Mouse (Mus musculus) mesoderm, embryonic 11.5 days (tissue): Measurements from ENCODE around the gene Gm20388.
"Not testable (repeated sequence)": the region's sequence is repeated elsewhere in the genome, so short reads cannot be mapped to it uniquely, and the experiment has no call there.

Experiments
- DNase-seq: peaks from one replicate; pipeline ENCODE4 v3.0.0-alpha.2; 2012; ENCODE audit warnings: low read depth, low spot score

The Gm20388 gene

DNA sequence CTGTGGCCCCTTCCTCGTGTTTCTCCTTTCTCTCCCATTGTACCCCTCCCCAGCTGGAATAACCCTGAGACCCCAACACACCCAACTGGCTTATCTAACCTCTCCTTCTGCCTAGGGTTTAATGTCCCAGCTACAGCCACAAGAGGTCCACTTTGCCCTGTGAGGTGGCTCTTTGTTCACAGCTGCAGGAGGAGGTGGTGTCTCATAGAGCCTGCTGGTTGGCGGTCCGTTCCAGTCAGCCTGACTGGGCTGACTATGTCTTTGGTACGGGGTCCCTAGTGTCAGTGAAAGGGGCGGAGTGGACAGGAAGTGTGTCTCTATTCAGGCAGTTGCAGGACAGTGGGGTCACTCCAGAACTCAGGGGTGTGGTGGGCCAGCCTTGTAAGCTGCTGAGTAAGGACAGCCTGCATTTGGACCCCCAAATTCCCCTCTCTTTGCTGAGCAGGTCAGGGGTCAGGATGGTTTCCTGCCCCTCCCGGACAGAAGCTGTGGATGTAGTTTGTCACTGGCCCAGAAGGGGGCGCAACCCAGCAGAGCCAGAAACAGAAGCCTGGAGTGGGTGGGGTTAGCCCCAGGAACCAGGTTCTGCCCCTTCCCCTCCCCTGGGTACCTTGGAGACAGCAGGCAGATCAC lies 453.6 kb downstream of the Gm20388 start:
- DNase-seq: no peak

DNA sequence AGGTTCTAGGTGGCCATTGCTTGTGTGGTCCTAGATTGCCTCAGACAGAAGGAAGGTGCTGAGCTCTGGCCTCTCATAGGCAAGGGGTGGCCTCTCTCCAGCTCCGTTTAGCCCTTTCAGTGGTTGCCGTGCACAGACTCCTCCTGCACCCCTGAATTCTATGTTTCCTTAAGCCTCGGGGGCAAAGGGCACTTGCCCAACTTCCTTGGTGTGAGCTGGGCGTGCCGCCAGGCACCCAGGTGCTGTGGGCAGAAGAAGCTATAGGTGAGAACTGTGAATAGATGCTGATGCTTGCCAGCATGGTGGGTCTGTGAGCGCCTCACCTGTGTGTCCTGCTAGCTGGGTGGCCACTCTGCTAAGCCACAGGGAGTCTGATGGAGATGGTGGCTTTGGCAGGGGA lies 456.2 kb downstream of the Gm20388 start:
- DNase-seq: no peak

DNA sequence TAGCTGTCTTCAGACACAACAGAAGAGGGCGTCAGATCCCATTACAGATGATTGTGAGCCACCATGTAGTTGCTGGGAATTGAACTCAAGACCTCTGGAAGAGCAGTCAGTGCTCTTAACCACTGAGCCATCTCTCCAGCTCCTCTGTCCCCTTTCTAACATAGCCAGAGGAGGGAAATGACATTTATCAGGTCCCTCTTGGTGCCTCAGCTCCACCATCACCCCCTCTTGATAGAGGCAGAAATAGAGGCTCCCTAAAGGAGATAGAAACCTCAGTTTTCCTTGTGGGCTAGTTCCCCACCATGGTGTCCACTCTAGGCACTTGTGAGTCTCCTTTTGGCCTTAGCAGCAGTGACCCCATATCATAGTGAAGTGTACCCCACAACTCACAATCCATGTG lies 457.6 kb downstream of the Gm20388 start:
- not testable (repeated sequence) for DNase-seq

DNA sequence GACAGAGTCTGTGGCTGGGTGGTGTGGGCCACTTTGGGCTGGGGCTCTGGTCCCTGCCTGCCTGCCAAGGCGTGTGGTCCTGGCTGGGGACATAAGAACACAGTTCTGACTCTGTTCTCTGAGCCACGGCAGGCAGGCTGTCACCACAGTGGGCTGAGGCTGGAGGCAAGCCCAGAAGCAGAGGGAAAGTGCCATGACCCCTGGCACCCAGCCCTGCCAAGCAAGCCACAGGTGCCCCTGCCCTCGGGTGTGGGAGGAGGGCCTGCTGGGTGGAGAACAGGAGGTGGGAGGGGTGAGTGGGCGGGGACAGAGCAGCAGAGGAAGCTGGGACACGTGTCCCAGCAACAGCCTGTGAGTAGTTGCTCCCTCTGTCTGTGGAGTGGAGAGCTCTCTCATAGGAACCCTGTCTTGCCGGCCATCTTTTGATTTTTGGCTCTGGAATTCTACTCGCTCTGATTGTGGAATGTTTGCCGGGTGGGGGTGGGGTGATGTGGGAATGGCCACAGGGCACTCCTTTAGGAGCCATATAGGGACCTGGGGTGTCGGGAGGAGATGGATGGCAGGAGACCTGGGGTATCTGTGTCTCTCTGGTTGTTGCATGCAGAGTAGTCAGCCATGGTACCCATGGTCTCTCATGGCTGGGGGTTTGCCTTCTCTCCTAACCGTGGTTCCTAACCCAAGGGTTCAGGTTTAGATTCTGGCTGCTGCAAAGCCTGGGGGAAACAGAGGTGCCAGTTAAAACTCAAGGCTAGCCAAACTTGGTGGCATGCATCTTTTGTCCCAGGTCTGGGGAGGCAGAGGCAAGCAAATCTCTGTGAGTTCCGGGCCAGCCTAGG lies 458.4 kb downstream of the Gm20388 start:
- peak; percentile 76 for DNase-seq

DNA sequence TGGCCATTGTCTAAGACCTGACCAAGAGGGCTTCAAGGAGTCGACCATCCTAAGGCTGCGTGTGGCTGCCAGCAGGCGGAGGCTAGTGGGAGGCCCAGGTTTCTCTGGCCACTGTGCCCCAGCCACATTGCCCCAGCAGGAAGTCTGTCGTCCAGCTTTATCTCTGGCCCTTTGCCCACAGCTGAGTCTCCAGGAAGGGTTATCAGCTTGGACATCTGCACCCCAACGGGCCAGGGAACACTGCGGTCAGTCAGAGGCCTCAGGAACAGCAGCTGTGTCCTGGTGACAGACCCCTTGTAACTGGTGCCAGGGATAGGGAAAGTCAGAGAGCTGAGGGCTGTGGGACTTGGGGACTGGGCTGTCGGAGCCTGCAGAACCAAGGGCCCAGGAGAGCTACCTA lies 459.3 kb downstream of the Gm20388 start:
- DNase-seq: no peak

DNA sequence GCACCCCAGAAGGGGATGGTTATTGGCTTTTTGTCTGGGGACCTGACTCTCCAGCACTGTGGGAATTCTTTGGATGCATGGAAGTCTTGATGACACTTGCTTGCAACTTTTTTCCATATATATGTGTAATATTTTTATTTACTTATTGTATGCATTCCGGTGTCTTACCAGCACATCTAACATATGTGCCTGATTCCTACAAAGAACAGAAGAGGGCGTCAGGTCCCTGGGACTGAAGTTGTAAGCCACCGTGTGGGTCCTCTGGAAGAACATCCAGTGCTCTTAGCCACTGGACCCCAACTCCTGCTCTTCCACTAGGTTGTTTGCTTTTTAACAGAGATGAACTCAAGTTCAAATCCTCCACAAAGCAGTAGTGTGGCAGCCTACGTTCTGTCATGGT lies 459.8 kb downstream of the Gm20388 start:
- no peak for DNase-seq

DNA sequence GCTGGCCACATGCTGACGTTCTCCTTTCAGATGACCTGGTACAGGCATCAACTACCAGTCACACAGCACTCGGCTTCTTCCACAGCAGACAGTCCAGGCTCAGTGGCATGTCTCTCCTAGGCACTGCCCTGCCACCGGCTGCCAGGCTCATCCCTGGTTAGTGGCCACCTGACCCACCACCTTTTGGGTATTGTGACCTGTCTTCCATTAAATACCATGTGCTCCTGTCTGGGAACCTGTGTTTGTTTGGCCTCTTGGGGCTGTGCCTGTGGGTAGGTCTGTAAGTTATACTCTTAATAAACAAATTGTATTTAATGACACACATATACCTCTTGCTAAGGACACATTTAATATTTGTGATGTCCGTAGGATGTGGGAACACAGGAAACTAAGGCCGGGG lies 460.5 kb downstream of the Gm20388 start:
- DNase-seq: no peak

DNA sequence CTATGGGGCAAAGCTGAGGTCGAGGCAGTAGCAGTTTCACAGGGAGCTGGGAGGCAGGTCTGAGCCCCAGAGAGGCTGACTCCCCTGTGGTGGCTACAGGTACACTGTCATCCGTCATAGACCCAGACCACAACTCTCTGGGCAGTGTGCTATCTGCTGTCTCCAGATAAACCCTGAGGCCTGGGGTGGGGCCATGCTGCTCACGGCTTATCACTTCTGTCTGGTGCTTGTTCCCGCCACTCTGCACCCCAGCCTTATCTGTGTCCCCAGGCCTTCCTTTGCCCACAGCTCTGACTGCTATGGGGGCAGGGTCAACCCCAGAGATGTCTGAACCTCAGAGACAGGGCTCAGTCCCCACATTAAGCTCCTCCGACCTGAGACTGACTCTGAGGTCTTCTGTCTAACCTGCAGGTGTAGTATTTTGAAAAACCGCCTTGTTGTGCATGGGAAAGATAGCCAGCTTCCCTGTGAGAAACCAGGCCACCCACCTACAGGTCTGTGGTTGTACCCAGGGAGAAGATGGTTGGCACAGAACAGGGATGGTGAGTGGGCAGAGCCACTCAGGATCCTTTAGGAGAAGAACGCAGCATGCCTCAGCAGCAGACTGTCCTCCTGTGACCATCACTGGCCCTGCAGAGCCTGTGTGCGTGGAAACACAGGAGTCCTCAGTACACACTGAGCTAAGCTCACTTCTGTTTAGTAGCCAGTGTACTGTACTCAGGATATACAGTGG lies 461.2 kb downstream of the Gm20388 start:
- no peak for DNase-seq

DNA sequence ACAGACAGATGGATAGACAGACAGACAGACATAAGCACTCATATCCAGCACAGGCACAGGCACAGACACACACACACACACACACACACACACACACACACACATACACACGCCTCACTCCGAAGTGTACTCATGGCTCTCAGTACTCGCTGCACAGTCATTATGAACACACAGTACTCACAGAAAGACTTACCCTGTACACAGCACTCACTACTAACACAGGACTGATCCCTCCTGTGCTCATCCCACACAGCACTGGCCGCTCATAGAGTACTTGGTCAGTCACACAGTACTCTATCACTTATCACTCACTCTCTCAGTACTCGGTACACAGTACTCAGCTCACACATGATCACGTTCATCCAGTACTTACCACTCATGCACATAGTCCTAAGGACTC lies 462.0 kb downstream of the Gm20388 start:
- no peak for DNase-seq

DNA sequence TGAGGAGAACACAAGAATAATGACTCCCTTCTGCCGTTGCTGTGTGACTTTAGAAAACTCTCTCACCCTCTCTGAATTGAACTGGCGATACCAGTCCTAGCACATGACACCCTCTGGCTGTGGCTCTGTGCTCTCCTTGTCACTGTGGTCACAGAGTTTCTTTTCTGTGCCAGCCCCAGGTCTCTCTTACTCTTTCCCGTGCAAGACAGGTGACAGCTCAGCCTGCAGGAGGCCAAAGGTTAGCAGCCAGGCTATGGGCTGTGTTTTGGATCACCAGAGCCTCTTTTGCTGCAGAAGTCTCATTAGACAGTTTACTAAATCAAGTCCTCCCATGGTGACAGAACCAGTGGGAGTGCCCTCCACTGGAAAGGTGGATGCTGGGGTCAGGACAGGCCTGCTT lies 463.0 kb downstream of the Gm20388 start:
- no peak for DNase-seq

DNA sequence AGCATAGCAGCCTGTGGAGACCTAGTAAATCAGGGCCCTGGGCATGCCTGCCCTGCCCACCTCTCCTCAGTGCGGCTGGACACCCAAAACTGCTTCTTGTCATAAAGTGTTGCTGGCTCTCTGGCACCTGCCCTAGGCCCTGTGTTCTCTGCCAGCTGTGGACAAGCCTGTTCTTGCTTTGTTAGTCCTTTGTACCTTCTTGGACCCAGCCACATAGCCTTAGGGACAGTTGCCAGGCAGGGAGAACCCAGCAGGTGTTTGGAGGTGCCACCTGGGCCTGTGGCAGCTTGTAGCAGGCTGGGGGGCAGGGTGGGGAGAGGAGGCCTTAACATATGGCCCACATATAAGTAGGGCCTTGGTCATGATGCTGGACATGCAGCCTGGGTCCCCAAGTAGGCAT lies 463.4 kb downstream of the Gm20388 start:
- no peak for DNase-seq

DNA sequence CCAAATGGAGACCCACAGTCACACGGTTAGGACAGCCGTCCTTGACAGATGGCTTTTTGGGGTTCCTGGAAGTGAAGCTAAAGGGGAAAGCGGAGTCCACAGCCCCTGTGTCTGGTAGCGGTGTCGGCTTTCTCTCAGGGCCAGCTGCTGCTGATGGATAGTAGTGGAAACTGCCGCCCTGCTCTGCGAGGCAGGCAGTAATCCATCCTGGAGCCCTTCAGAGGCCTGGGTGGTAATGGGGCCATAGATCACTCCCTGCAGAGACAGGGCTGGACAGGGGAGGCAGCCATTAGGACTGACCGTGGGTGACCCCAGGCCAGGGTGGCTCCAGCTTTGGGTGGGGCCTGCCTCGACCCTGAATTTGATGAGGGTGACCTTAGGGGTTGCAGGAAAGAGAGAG lies 463.9 kb downstream of the Gm20388 start:
- DNase-seq: peak; percentile 89

DNA sequence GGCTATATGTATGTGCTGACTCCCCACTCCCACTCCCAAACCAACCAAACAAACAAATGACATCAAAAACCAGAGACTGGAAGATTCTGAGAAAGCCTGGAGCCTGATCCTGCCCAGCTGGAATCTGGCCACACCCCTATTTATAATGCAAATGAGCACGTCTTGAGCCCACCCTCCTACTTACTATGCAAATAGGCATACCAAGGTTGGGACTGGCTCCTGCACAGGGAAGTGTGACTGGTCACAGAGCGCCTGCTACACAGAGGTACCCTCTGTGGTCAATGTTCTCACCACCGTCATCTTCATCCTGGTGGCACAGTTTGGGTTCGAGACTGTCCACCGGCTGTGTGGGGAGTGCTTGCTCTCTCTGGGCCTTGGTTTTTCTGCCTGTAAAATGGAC lies 464.5 kb downstream of the Gm20388 start:
- peak; percentile 70 for DNase-seq

DNA sequence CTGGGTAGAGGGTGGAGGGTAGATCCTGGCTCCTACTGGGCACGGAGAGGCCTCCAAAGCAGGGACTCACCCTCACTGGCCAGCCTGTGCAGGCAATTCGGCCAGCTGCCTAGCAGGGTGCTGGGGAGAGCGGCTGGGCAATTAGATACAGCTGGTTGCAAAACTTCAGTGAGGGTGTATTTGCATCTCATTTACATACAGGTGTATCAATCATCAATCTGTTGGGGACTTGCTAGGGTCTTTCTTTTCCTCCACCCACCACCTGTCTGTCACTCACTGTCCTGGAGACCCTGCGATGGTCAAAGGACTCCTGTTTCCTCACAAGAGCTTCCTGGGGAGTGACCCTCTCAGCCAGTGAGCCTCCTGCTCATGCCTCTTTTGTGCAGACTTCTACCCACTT lies 465.6 kb downstream of the Gm20388 start:
- DNase-seq: no peak

DNA sequence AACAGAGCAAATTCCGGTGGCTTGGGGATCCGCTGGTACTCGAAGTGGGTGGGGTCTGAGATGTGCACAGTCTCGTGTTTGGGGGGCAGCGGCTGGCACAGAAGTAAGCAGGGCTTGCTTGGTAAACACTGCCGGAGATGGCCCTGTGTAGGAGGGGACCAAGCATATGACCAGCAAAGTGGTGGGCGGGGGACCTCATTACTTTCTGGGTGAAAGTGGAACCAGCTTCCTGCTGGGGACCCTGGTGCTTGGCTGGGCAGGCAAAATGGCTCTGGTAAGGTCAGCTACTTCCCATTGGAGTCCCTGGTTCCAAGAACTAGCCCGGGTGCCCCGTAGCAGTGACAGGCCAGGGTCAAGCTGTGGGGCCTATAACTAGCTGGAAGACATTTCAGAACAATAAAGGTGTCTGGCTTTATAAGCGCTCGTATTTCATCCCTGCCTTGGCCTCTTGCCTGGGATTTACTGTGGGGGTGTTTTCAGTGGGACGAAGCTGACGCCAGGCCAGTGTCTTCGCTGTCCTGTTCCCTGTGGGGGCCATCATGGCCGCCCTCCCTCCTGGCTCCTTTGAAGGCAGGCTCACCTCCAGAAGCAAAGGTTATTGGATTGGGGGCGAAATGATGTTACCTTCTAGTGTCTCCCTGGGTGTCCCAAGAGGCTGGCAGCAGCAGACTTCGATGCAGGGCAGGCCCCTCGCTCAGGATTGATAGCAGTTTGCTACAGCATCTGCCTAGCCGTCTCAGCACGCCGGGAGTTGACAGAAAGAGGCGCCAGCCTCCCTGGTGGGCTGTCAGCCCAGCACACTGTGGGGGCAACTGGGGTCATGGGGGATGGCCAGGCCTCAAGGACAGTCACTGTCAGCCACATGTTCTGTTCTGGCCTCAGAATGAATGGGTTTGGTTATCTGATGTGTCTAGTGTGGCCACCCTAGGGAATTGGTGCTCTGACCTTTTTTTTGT lies 466.5 kb downstream of the Gm20388 start:
- peak; percentile 61 for DNase-seq

DNA sequence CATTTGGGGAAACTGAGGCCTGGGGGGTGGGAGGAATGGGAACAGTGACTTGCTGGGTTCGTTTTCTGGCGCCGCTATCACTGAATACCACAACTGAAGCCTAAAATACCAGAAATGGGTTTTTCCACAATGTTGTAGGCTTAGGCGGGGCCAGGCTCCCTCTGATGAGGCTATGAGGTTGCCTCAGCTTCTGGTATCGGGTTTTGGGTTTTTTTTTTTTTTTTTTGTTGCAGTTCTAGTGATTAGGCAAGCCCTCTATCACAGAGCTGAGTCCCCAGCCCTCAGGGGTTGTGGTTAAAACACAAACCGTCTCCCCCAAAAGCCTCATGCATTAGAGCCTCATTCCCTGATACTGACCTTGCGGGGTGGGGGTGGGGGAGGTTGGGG lies 467.2 kb downstream of the Gm20388 start:
- no peak for DNase-seq

DNA sequence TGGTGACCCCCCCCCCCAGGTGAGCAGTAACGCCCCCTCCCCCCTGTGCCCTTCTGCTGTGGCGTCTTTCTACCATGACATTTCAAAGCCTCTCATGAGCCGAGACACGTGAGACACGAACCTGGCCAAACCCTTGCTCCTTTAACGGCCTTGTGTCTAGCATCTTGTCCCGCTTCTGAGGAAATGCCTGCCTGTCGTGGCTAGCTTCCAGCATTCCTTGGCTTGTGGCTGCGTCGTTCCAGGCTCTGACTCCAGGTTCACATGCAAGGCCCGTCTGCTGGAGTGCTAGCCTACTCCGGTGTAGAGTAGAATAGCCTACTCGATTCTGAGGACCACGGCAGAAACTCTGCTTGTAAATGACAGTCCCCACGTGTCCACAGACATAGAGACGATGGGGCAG lies 467.7 kb downstream of the Gm20388 start:
- DNase-seq: no peak

DNA sequence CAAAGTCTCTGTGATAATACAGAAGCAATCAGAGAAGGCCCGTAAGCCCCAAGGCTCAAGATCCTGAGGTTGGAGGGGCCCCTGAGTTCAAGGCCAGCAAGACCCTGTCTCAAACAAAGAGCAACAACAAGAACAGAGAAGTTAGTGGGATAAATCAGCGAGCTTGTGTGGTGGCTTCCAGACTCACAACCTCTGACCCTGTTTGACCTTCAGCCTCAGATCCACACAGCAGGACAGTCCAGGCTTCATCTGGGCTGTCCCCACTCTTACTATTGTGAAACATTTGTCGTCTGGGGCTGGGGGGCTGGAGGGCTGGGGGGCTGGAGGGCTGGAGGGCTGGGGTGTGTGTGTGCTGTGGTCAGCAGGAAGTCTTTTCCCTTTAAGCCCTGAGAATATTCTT lies 468.4 kb downstream of the Gm20388 start:
- no peak for DNase-seq

DNA sequence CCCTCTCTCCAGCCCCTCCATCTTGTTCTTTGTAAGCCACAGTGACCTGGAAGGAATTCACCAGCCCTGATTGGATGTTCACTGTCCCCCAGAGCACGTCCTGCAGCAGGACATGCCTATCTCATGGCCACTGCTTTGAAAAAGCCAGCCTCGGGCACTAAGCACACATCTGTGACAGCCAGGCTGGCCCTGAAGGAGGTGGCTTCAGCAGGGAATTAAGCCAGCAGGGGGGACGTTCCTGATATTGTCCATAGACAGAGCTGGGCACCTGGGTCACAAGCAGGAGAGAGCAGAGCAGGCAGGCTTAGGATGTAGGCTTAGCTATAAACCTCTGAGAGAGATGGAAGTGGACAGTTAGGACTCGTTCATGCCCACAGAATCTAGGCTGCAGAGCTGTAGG lies 471.2 kb downstream of the Gm20388 start:
- DNase-seq: no peak

DNA sequence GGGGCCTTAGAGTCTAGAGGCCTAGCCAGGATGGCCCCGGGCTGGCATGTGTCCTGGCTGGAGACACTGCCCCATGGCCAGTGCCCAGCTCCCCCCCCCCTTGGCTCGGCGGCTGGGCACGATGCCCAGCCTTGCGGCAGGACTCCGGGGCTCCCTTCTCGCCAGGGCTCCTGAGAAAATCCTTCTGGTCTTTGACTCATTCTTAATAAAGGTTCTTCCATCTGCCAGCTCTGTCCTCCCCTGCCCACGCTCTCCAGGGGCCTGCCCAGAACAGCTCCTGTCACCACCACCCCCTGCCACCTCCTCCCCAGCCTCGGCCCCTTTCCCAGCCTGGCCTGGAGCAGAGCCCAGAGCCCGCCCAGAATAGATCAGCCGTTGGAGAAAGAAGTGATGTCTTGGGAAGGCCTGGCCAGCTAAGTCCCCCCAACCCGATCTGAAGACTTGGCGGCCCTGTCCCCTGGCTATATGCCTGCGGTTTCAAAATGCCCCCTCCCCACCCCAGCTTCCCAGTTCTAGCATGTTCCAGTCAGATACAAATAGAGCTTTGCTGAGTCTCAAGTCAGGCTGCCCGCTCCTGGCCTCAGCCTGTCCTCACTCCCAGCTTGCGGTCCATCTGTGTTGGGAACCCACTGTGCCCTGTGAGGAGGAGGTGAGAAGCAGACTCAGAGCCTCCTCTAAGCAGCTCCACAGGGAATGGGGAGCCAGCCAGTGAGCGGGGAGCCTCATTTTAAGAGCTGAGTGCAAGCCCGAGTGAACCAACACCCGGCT lies 472.0 kb downstream of the Gm20388 start:
- no peak for DNase-seq

DNA sequence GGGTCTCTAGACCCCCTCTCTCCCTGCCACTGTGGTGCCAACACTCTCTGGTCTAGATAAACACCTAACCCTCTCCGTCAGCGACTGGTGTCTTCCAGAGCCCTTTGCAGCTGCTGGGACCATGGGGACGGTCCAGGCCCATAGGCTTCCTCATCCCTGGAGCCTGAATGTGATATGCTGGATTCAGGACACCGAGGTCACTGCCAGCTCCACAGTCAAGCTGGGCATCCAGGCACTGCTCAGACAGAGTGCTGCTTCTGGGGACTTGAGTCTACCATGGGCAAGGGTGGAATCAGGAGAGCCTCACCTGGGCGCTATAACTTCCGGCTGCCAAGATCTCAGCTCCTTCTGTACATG lies 472.5 kb downstream of the Gm20388 start:
- DNase-seq: no peak
